Mouse (Mus musculus): ENCODE results near the gene Pcdh9. TPM values are rescaled to one million over a fixed set of nuclear protein-coding genes. Genes with fewer than 3 reads are reported as not detected.

Pcdh9 gene
- total RNA-seq, 4 experiments from 2014 or later: 0.17 to 0.48 (median 0.39) TPM

- no peak for DNase-seq (ENCODE audit: low spot score in 2 of 2)
Measured at GRCm38 (mm10) chr14:93794530-93794929, 95.9 kb downstream of the Pcdh9 start.

GRCm38 (mm10) chr14:93786234-93786633 is 104.2 kb downstream of the Pcdh9 start:
- DNase-seq (ENCODE audit: low spot score in 2 of 2): no peak

- DNase-seq (ENCODE audit: low spot score in 2 of 2): no peak
Measured at GRCm38 (mm10) chr14:93785031-93785430, 105.4 kb downstream of the Pcdh9 start.

GRCm38 (mm10) chr14:93762855-93763254 is 127.6 kb downstream of the Pcdh9 start:
- DNase-seq (ENCODE audit: low spot score in 2 of 2): no peak

- DNase-seq (ENCODE audit: low spot score in 2 of 2): no peak
Measured at GRCm38 (mm10) chr14:93734077-93734673, 156.3 kb downstream of the Pcdh9 start.

- no peak for DNase-seq (ENCODE audit: low spot score in 2 of 2)
Measured at GRCm38 (mm10) chr14:93725798-93726197, 164.7 kb downstream of the Pcdh9 start.

GRCm38 (mm10) chr14:93719208-93719607 is 171.3 kb downstream of the Pcdh9 start:
- DNase-seq (ENCODE audit: low spot score in 2 of 2): no peak

- DNase-seq (ENCODE audit: low spot score in 2 of 2): no peak
Measured at GRCm38 (mm10) chr14:93713250-93713935, 177.1 kb downstream of the Pcdh9 start.

GRCm38 (mm10) chr14:93708651-93709050 is 181.8 kb downstream of the Pcdh9 start:
- DNase-seq (ENCODE audit: low spot score in 2 of 2): no peak

- no peak for DNase-seq (ENCODE audit: low spot score in 2 of 2)
Measured at GRCm38 (mm10) chr14:93701385-93702101, 188.9 kb downstream of the Pcdh9 start.

GRCm38 (mm10) chr14:93700916-93701315 is 189.6 kb downstream of the Pcdh9 start:
- DNase-seq (ENCODE audit: low spot score in 2 of 2): no peak

GRCm38 (mm10) chr14:93684641-93685040 is 205.8 kb downstream of the Pcdh9 start:
- no peak for DNase-seq (ENCODE audit: low spot score in 2 of 2)

GRCm38 (mm10) chr14:93675273-93676068 is 215.0 kb downstream of the Pcdh9 start:
- DNase-seq (ENCODE audit: low spot score in 2 of 2): no peak

GRCm38 (mm10) chr14:93653986-93654757 is 236.3 kb downstream of the Pcdh9 start:
- DNase-seq (ENCODE audit: low spot score in 2 of 2): no peak

- DNase-seq (ENCODE audit: low spot score in 2 of 2): no peak
Measured at GRCm38 (mm10) chr14:93627241-93627640, 263.2 kb downstream of the Pcdh9 start.

GRCm38 (mm10) chr14:93624144-93624543 is 266.3 kb downstream of the Pcdh9 start:
- DNase-seq (ENCODE audit: low spot score in 2 of 2): no peak

- DNase-seq (ENCODE audit: low spot score in 2 of 2): no peak
Measured at GRCm38 (mm10) chr14:93621211-93621610, 269.3 kb downstream of the Pcdh9 start.

- DNase-seq (ENCODE audit: low spot score in 2 of 2): no peak
Measured at GRCm38 (mm10) chr14:93607546-93607945, 282.9 kb downstream of the Pcdh9 start.

GRCm38 (mm10) chr14:93599997-93600396 is 290.5 kb downstream of the Pcdh9 start:
- no peak for DNase-seq (ENCODE audit: low spot score in 2 of 2)

GRCm38 (mm10) chr14:93585432-93586024 is 305.0 kb downstream of the Pcdh9 start:
- no peak for DNase-seq (ENCODE audit: low spot score in 2 of 2)

Data from gastrocnemius, adult 8-10 months (tissue).